10 mouse cellular contexts compared by ENCODE assay signal in the genomic region with DNA sequence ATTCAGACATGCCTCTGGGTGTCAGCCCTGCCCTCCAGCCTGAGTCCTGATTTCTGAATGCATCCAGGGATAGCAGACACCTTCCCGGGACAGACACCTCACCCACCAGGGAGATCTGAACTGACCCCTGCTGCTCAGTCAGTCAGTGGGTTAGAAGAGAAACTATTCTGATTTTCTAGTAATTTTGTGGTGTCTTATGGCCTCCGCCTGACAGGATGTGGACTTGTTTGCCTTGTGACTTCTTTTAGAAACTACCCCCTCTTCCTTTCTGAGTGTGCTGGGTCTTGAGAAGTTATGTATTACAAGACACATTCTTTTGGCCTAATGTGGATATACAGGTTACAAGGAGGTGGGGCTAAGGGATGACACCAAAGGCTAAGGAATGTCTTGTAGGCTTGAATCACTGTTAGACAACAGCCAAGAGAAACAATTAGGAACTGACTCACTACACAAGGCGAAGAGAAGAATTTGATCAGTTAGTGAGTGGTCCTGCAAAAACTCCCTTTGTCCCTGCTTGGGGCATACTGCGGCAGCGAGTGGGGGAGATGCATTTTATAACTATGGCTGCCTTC. TPM values are rescaled to one million over a fixed set of nuclear protein-coding genes. Genes with fewer than 3 reads are reported as not detected.
DNase-seq lines count a peak whose midpoint lies in the region; ATAC-seq and TF ChIP-seq lines count a peak whose summit lies in the region.
"Had no signal": no experiment of that assay in that cellular context is flagged by ENCODE, and none has a peak within 500 bp of the region (broad histone marks: within the 10 kb centered on the region; RNA-seq: fewer than 3 reads in every experiment).

No protein-coding gene starts in this region.

- H3K4me2 ChIP-seq in kidney, embryonic 15.5 days: no peak overlapping the region
- H3K4me2 ChIP-seq in heart, embryonic 16.5 days (ENCODE audit: low read depth, low read length): no peak overlapping the region
- H3K4me2 ChIP-seq in midbrain, embryonic 16.5 days (ENCODE audit: low read length): peak overlapping the region; percentile 45

- no peak for DNase-seq in kidney, postnatal 10 days
- no peak for DNase-seq in Patski (ENCODE audit: low read depth, low spot score)
- no peak for DNase-seq in cerebellum, postnatal 36 days
- DNase-seq: cerebellum, adult 11 months had no signal

- H3K27me3 ChIP-seq in kidney, embryonic 15.5 days: no peaks in the 10 kb centered on the region
- no peaks in the 10 kb centered on the region for H3K27me3 ChIP-seq in Patski
- no peaks in the 10 kb centered on the region for H3K27me3 ChIP-seq in heart, embryonic 16.5 days (ENCODE audit: control insufficient read depth, insufficient read depth, low read length)
- H3K27me3 ChIP-seq in midbrain, embryonic 16.5 days (ENCODE audit: control insufficient read depth, insufficient read depth, low read depth, low read length): no peaks in the 10 kb centered on the region

- in situ Hi-C loops in Patski (cut with MboI; ENCODE audit: low pct_unique_long_range_greater_than_20kb): loop anchor here (5.0 to 10.0 kb wide), 2 partner anchors 108 to 295 kb away; no protein-coding TSS in a partner anchor

- no peaks in the 10 kb centered on the region for H3K9me3 ChIP-seq in kidney, embryonic 15.5 days (replicated peaks)
- no peaks in the 10 kb centered on the region for H3K9me3 ChIP-seq in heart, embryonic 16.5 days (replicated peaks; ENCODE audit: control insufficient read depth, low read length)
- no peaks in the 10 kb centered on the region for H3K9me3 ChIP-seq in midbrain, embryonic 16.5 days (replicated peaks; ENCODE audit: control insufficient read depth, low read length, poor library complexity, severe bottlenecking)

- 60% methylated on average over 5 of the region's 5 CpGs for WGBS in kidney, embryonic 15.5 days
- WGBS in heart, embryonic 16.5 days: 66% methylated on average over 5 of the region's 5 CpGs
- 41% methylated on average over 5 of the region's 5 CpGs for WGBS in midbrain, embryonic 16.5 days

- no peak for TF ChIP-seq CTCF in Patski (IDR thresholded peaks at IDR 0.05)

- POLR2A ChIA-PET in Patski (lab: Charles Lee): interaction anchor here (0.6 kb wide), 1 partner anchor 295 kb away, joined by 5 read pairs; no protein-coding TSS in a partner anchor

- H3K4me3 ChIP-seq in kidney, embryonic 15.5 days (replicated peaks): no peak overlapping the region
- no peak overlapping the region for H3K4me3 ChIP-seq in heart, embryonic 16.5 days (ENCODE audit: low read length)
- H3K4me3 ChIP-seq in midbrain, embryonic 16.5 days (ENCODE audit: low read depth, low read length): peak overlapping the region; percentile 20

- no peak overlapping the region for H3K9ac ChIP-seq in kidney, embryonic 15.5 days
- no peak overlapping the region for H3K9ac ChIP-seq in heart, embryonic 16.5 days (ENCODE audit: low read length)
- peak overlapping the region; percentile 44; the same call in 1 of the 2 replicates for H3K9ac ChIP-seq in midbrain, embryonic 16.5 days (ENCODE audit: low read depth, low read length)

- peak overlapping the region; percentile 38; the same call in 1 of the 2 replicates for H3K27ac ChIP-seq in kidney, embryonic 15.5 days
- H3K27ac ChIP-seq in heart, embryonic 16.5 days (ENCODE audit: low read length): peak overlapping the region; percentile 17
- peak overlapping the region; percentile 46; the same call in 1 of the 2 replicates for H3K27ac ChIP-seq in midbrain, embryonic 16.5 days (ENCODE audit: low read length)

- H3K36me3 ChIP-seq in kidney, embryonic 15.5 days: peaks cover 85% of the 10 kb centered on the region
- peaks cover 20% of the 10 kb centered on the region for H3K36me3 ChIP-seq in heart, embryonic 16.5 days (ENCODE audit: control insufficient read depth, insufficient read depth)
- peaks cover 29% of the 10 kb centered on the region for H3K36me3 ChIP-seq in midbrain, embryonic 16.5 days (ENCODE audit: control insufficient read depth, insufficient read depth, low read length)

- peaks cover 59% of the 10 kb centered on the region for H3K4me1 ChIP-seq in kidney, embryonic 15.5 days
- peaks cover 23% of the 10 kb centered on the region for H3K4me1 ChIP-seq in heart, embryonic 16.5 days (ENCODE audit: control insufficient read depth, insufficient read depth, low read length)
- peaks cover 88% of the 10 kb centered on the region for H3K4me1 ChIP-seq in midbrain, embryonic 16.5 days (ENCODE audit: control insufficient read depth, insufficient read depth, low read length)

- no peak for ATAC-seq in kidney, embryonic 15.5 days (replicated peaks; ENCODE audit: low FRiP score)
- peak; percentile 84 for ATAC-seq in Patski
- ATAC-seq in heart, embryonic 16.5 days (replicated peaks; ENCODE audit: extremely low read depth, insufficient read depth, low FRiP score): no peak
- ATAC-seq in midbrain, embryonic 16.5 days: no peak
- ATAC-seq in megakaryocyte, adult 5-6 weeks (ENCODE audit: poor library complexity, severe bottlenecking): no peak
- no peak for ATAC-seq in granulocyte monocyte progenitor cell, adult 5-6 weeks (replicated peaks; ENCODE audit: poor library complexity, severe bottlenecking)

- CTCF ChIA-PET in Patski (lab: Charles Lee): interaction anchor here (1.3 kb wide), 1 partner anchor 186 kb away, joined by 3 read pairs; no protein-coding TSS in a partner anchor

RNA-seq across cellular contexts. Expression of a gene that starts 8.7 kb away (rescaled TPM):
- 12.0 and 15.1 TPM in 2 replicates for polyA plus RNA-seq in kidney, embryonic 15.5 days (2015; fragmentation: Nextera tagmentation; extraction: Ambion mirVana)
- polyA plus RNA-seq in Patski (2021): 43.7 TPM
- polyA plus RNA-seq in heart, embryonic 16.5 days (2015; fragmentation: Nextera tagmentation; extraction: Ambion mirVana): 4.7 and 4.9 TPM in 2 replicates
- polyA plus RNA-seq in midbrain, embryonic 16.5 days (2015; fragmentation: Nextera tagmentation; extraction: Ambion mirVana): 103 and 119 TPM in 2 replicates
- 2.0 and 3.0 TPM in 2 replicates for total RNA-seq in megakaryocyte, adult 5-6 weeks (2015)
- 2.3 and 3.5 TPM in 2 replicates for total RNA-seq in megakaryocyte, adult 5-6 weeks (2017)
- 1.3 and 3.8 TPM in 2 replicates for total RNA-seq in granulocyte monocyte progenitor cell, adult 5-6 weeks (2014; fragmentation: Nextera tagmentation)
- 2.4 and 2.5 TPM in 2 replicates for total RNA-seq in granulocyte monocyte progenitor cell, adult 5-6 weeks (2017)
- total RNA-seq: MEL had no signal

RNA-seq across cellular contexts. Expression of a gene that starts 51.4 kb away (rescaled TPM):
- polyA plus RNA-seq in kidney, embryonic 15.5 days (2015; fragmentation: Nextera tagmentation; extraction: Ambion mirVana): 34.6 and 36.7 TPM in 2 replicates
- 135 TPM for polyA plus RNA-seq in Patski (2021)
- 37.0 and 46.5 TPM in 2 replicates for polyA plus RNA-seq in heart, embryonic 16.5 days (2015; fragmentation: Nextera tagmentation; extraction: Ambion mirVana)
- 40.3 and 49.8 TPM in 2 replicates for polyA plus RNA-seq in midbrain, embryonic 16.5 days (2015; fragmentation: Nextera tagmentation; extraction: Ambion mirVana)
- 160 and 202 TPM in 2 replicates for total RNA-seq in megakaryocyte, adult 5-6 weeks (2015)
- 125 and 139 TPM in 2 replicates for total RNA-seq in megakaryocyte, adult 5-6 weeks (2017)
- total RNA-seq in granulocyte monocyte progenitor cell, adult 5-6 weeks (2014; fragmentation: Nextera tagmentation): 27.7 and 33.3 TPM in 2 replicates
- 31.8 and 32.1 TPM in 2 replicates for total RNA-seq in granulocyte monocyte progenitor cell, adult 5-6 weeks (2017)
